Mouse (Mus musculus) C2C12 (cell line): Measurements from ENCODE around the gene Kif27. TPM values are rescaled to one million over a fixed set of nuclear protein-coding genes. Genes with fewer than 3 reads are reported as not detected.
"Not testable (repeated sequence)": the region's sequence is repeated elsewhere in the genome, so short reads cannot be mapped to it uniquely, and the experiment has no call there.

Experiments used
- H3K27me3 ChIP-seq: one replicate; pipeline ENCODE4 v1.6.1; 2011; ENCODE audit not compliant: control insufficient read depth, insufficient read depth, insufficient read length
- H3K36me3 ChIP-seq: one replicate; pipeline ENCODE4 v1.6.1; 2011; ENCODE audit not compliant: control insufficient read depth, insufficient read depth
- H3K4me3 ChIP-seq: one replicate; pipeline ENCODE4 v1.5.1; 2011; ENCODE audit warnings: mild to moderate bottlenecking, control low read depth; ENCODE audit not compliant: poor library complexity, insufficient read depth, severe bottlenecking
- H3K79me2 ChIP-seq: one replicate; pipeline ENCODE4 v1.6.1; 2011; ENCODE audit not compliant: control insufficient read depth, insufficient read depth
- H3K79me3 ChIP-seq: one replicate; pipeline ENCODE4 v1.6.1; 2011; ENCODE audit warnings: low read depth, control low read depth
- H3ac ChIP-seq: one replicate; pipeline ENCODE3; 2011; ENCODE audit warnings: low read depth; ENCODE audit not compliant: control insufficient read depth, insufficient read length
- CEBPB ChIP-seq: IDR thresholded peaks from one replicate; pipeline ENCODE4 v1.6.1; 2011; ENCODE audit warnings: low read depth, mild to moderate bottlenecking, control low read depth, moderate library complexity
- CTCF ChIP-seq: IDR thresholded peaks from one replicate; pipeline ENCODE4 v1.5.1; 2011; ENCODE audit not compliant: control insufficient read depth, insufficient read depth, insufficient read length
- FOSL1 ChIP-seq: IDR thresholded peaks from one replicate; pipeline ENCODE4 v1.8.0; 2011; ENCODE audit warnings: mild to moderate bottlenecking, low read length; ENCODE audit not compliant: poor library complexity, insufficient read depth, severe bottlenecking
- MAX ChIP-seq: IDR thresholded peaks from one replicate; pipeline ENCODE4 v1.6.1; 2011; ENCODE audit warnings: mild to moderate bottlenecking, control low read depth
- MYOD1 ChIP-seq: IDR thresholded peaks from one replicate; pipeline ENCODE4 v1.6.1; 2011; ENCODE audit warnings: low read depth; ENCODE audit not compliant: control insufficient read depth, insufficient read length
- MYOG ChIP-seq: IDR thresholded peaks from one replicate; pipeline ENCODE4 v1.6.1; 2011; ENCODE audit not compliant: control insufficient read depth, insufficient read length; ENCODE audit errors: extremely low read depth
- USF1 ChIP-seq: IDR thresholded peaks from one replicate; pipeline ENCODE4 v1.6.1; 2011; ENCODE audit warnings: low read depth, mild to moderate bottlenecking, control low read depth, moderate library complexity
- polyA plus RNA-seq: library from polyadenylated mRNA; unstranded; fragments of >200 nt; fragmentation: generic; extraction: Trizol; gene quantifications from one replicate; pipeline ENCODE4 v1.2.1, GENCODE M21; 2012; ENCODE audit warnings: missing spikeins

Gene Kif27
- polyA plus RNA-seq, 1 experiment = 0.01 TPM

GRCm38 (mm10) chr13:58367641-58368040, 8.7 kb upstream of the Kif27 start:
- no peaks in the 10 kb centered on the region for H3K79me3 ChIP-seq
- TF ChIP-seq MYOD1 (no peak), CEBPB (no peak), MYOG (no peak), FOSL1 (no peak)
- no peaks in the 10 kb centered on the region for H3K36me3 ChIP-seq
- H3K4me3 ChIP-seq = no peak overlapping the region
- no peak overlapping the region for H3ac ChIP-seq
- H3K79me2 ChIP-seq = no peaks in the 10 kb centered on the region
- H3K27me3 ChIP-seq = peaks cover 14% of the 10 kb centered on the region

GRCm38 (mm10) chr13:58366373-58366772, 7.5 kb upstream of the Kif27 start:
- no peak overlapping the region for H3K4me3 ChIP-seq
- H3K79me2 ChIP-seq = no peaks in the 10 kb centered on the region
- no peaks in the 10 kb centered on the region for H3K79me3 ChIP-seq
- no peak overlapping the region for H3ac ChIP-seq
- H3K36me3 ChIP-seq = no peaks in the 10 kb centered on the region
- H3K27me3 ChIP-seq = peaks cover 11% of the 10 kb centered on the region
- TF ChIP-seq CEBPB (peak; percentile 13), MAX (no peak), USF1 (no peak), CTCF (no peak)

GRCm38 (mm10) chr13:58365179-58365578, 6.3 kb upstream of the Kif27 start:
- not testable (repeated sequence) for H3K36me3 ChIP-seq, H3ac ChIP-seq, H3K79me2 ChIP-seq, H3K27me3 ChIP-seq, H3K4me3 ChIP-seq, H3K79me3 ChIP-seq

GRCm38 (mm10) chr13:58364353-58365175, 5.6 kb upstream of the Kif27 start:
- no peak for TF ChIP-seq MYOG
- no peak for TF ChIP-seq MYOD1
- TF ChIP-seq CTCF = no peak
- no peak for TF ChIP-seq MAX
- no peak for TF ChIP-seq CEBPB
- no peak for TF ChIP-seq FOSL1
- TF ChIP-seq USF1 = no peak
- no peaks in the 10 kb centered on the region for H3K79me2 ChIP-seq
- peaks cover 3% of the 10 kb centered on the region for H3K27me3 ChIP-seq
- no peak overlapping the region for H3K4me3 ChIP-seq
- no peaks in the 10 kb centered on the region for H3K79me3 ChIP-seq
- H3K36me3 ChIP-seq = no peaks in the 10 kb centered on the region
- H3ac ChIP-seq = no peak overlapping the region

GRCm38 (mm10) chr13:58359304-58359653, 357 bp upstream of the Kif27 start:
- H3K79me3 ChIP-seq = no peaks in the 10 kb centered on the region
- TF ChIP-seq FOSL1 (no peak), MYOD1 (no peak), CEBPB (no peak), CTCF (no peak), USF1 (no peak), MAX (no peak), MYOG (no peak)
- no peaks in the 10 kb centered on the region for H3K27me3 ChIP-seq
- H3K4me3 ChIP-seq = no peak overlapping the region
- H3K36me3 ChIP-seq = no peaks in the 10 kb centered on the region
- no peaks in the 10 kb centered on the region for H3K79me2 ChIP-seq
- no peak overlapping the region for H3ac ChIP-seq

GRCm38 (mm10) chr13:58352996-58353395, 5.9 kb downstream of the Kif27 start:
- Histone ChIP-seq H3ac (no peak overlapping the region), H3K27me3 (no peaks in the 10 kb centered on the region), H3K79me2 (no peaks in the 10 kb centered on the region), H3K79me3 (no peaks in the 10 kb centered on the region), H3K36me3 (no peaks in the 10 kb centered on the region), H3K4me3 (no peak overlapping the region)
- no peak for TF ChIP-seq CEBPB
- no peak for TF ChIP-seq MAX
- TF ChIP-seq MYOG = no peak
- TF ChIP-seq MYOD1 = no peak
- TF ChIP-seq USF1 = no peak
- TF ChIP-seq FOSL1 = no peak
- no peak for TF ChIP-seq CTCF
